Mouse (Mus musculus) lung, postnatal 14 days (tissue): Measurements from ENCODE around the gene Fkbp10.

Experiments used
- DNase-seq: peaks from one replicate; pipeline ENCODE4 v3.0.0; 2021

Gene Fkbp10

GRCm38 (mm10) chr11:100394353-100395074, 21.0 kb upstream of the Fkbp10 start:
- DNase-seq = no peak

GRCm38 (mm10) chr11:100395200-100395599, 20.3 kb upstream of the Fkbp10 start:
- peak; percentile 73 for DNase-seq

- peak; percentile 59 for DNase-seq
Observed at GRCm38 (mm10) chr11:100395861-100396631, 19.5 kb upstream of the Fkbp10 start.

DNA sequence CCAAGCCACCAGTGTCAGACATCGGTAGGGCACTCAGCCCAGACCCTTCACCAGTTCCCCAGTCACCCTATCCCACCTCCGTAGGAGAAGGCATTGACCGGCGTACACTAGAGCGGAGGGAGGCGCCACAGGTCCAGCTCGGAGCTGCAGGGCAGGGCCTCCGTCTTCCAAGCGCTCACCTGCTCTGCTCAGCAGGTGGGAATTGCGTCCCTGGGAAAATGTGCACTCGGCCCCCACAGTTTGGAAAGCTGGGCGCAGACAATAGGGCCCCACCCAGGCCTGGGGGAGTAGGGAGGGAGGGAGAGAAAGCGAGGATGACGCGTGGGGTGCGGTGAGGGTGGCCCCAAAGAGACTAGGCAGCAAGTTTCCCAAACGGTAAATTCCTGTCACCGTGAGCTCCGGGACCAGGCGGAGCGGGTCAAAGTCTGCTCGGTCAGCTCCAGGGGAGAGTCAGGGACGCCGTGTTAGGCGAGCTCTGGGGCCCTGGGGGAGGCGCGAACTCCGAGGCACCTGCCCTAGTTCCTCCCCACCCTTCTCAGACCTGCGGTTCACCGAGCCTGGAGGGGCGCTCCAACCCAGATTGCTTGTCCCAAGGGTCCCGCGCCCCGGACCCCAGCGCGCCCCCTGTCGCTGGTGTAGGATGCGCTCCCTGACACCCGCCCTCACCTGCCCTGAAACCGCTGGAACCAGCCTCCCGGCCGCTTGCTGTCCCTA, 18.5 kb upstream of the Fkbp10 start:
- peak; percentile 48 for DNase-seq

DNA sequence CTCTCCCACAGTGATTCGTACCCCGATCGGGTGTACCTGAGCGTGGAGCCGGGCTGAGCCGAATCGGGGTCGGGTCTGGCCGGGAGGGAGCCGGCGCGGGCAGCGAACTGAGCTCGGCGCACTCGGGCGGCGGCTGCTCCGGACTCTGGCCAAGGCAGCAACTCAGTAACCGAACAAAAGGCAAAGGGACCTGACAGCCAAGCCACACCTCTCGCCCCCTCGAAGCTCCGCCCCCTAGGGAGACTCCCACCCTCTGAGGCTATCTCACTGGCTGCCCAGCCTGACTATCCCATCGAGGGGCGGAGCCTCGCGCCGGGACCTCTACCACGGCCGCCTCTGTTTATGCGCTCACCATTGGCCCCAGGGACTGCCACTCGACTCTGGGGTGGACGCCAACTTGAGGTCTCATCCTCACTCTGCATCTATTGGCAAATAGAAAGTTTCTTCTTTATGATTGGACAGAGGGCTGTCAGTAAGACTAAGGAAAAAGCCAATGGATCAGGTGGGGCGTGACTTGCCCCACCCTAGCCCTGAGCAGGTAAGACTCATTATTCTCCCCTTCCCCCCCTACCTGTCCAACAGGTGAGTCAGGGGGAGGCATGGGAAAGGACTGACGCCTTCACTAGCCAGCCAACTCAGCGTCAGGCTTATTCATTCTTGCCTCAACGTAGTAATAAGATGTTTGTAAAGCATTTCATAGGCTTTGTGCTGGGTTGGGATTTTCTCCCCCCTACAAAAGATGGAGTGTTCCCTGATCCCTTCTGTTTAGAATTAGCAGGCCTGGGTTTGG, 17.7 kb upstream of the Fkbp10 start, which contains the start of gene Jup:
Jup (minus strand) TSS at position 164 of the 790 bp plus-strand sequence.
- DNase-seq = peak; percentile 100

- no peak for DNase-seq
Observed at GRCm38 (mm10) chr11:100398517-100398916, 17.0 kb upstream of the Fkbp10 start.

DNA sequence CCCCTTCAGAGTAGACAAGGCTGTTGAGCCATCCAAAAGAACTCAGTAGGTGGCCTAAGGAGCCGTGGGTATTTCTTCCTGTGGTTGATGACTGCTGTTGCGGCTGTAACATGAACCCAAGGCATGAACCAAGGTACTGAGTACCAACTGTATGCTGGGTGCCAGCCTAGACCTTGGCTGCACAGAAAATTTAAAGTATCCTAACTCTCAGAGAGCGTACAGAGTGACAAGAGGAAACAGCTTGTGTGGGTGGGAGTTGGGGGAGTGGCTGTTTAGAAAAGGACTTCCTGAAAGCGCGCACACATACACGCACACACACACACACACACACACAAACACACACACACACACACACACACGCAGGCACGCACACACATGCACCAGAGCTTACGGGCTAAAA, 16.2 kb upstream of the Fkbp10 start:
- peak; percentile 58 for DNase-seq

DNA sequence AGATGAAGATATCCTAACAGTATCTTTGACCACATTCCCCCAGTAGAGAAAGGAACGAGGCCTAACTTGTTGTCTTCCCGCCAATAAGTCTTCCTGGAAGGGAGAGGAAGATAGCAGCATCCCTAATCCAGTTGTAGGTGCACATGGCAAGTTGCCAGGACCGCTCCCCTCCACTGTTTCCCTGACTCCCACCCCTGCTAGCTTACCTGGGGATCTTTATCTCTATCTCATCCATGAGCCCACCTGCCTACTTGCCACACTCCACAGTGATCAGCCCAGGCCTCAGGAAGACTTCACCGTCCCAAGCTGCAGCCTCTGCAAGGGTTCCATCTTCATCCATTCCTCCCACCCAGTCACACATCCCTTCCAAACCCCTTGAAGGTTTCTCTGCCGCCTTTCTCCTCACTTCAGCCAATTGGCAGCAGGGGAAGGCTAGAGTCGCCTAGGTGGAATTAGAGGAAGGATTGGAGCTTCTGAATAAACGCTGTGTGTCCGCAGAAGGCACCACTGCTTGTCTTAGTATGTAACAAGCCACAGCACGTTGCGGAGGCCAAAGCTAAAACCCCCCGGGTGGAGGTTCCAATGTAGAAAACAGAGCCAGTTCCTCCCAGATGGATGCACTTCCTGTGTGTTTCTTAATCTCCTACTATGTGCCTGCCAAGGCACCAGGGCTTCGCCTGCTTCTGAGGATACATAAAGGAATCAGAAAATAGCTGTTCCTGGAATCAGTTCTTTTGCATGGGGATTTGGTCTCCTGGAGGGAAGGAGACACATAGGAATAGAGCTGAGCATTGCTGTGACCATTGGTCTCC, 15.6 kb upstream of the Fkbp10 start:
- no peak for DNase-seq

- no peak for DNase-seq
Observed at GRCm38 (mm10) chr11:100400842-100401241, 14.7 kb upstream of the Fkbp10 start.

DNA sequence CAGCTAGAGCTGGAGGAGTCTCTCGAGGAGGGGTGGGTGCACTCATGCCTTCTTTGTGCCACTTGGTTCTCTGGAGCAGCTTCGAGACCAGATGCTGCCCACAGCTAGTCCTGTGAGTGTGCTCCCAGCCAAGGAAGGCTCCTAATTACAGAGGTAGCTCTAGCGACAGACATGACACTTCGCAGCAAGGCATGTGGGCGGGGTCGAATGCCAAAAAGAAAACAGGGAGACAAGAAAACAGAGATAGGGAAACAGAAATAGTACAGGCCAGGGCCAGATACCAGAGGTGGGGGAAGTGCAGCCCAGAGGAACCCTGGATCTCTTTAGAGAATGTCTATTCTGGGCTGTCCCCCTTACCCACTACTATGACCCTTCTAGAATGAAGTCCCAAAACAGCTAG, 13.3 kb upstream of the Fkbp10 start:
- DNase-seq = no peak

GRCm38 (mm10) chr11:100402682-100403081, 12.8 kb upstream of the Fkbp10 start:
- no peak for DNase-seq

- DNase-seq = no peak
Observed at GRCm38 (mm10) chr11:100403445-100404134, 11.9 kb upstream of the Fkbp10 start.

DNA sequence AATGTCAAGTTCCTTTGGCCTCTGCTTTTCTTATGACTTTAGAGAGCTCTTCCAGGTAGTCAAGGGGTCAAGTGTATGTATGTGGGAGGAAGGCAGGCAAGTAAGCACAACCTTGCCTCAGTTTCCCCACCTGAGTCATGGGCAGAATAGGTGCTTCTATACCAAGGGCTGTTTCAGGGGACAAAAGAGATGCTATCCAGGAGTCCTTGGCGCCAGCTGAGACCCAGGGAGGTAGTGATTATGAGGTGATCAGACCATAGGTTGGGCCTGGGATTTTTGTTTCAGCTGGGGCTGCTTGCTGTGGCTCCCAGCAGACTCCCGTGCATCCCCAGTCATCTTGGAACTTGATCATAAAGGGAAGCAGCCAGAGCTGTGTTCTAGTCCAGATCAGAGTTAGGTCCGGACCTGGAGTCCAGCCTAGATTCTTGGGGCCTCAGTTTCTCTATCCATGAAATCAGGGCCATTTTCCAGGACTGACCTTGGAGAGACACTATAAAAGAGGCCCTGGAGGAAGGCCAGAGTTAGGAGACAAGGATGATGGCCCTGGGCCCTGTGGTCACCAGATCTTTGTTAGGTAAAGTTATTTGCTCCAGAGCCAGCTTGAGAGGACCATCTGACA, 10.9 kb upstream of the Fkbp10 start:
- DNase-seq = no peak

- no peak for DNase-seq
Observed at GRCm38 (mm10) chr11:100406273-100406672, 9.2 kb upstream of the Fkbp10 start.

DNA sequence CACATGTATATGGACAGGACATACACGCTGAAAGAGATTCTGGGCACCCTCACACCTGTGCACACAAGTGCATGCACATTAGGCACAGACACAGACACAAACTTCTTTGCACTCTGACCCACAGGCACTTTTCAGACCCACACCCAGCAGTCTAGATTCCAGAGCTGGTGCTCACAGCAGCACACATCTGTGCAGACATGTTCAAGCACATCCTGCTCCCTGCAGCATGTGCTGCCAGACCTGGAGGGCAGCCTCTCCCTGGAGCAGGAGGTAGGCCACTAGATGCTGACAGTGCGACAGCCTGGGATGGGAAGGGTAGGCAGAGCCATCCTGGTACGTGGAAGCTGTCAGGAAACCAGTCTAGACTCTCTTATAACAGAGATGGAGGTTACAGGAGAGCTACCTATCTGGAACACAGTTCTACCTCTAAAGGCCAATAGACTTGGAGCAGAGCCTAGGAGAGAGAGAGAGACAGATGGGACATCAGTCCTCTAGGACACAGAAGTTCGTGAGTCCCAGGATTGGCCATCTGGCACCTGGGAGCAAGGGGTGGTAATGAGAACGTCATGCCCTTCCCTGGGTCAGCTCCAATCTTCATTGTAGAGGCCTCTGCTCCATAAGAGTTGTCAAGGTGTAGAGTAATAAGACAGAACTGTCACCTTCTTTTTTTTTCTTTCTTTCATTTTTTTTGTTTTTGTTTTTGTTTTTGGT, 8.3 kb upstream of the Fkbp10 start:
- no peak for DNase-seq

DNA sequence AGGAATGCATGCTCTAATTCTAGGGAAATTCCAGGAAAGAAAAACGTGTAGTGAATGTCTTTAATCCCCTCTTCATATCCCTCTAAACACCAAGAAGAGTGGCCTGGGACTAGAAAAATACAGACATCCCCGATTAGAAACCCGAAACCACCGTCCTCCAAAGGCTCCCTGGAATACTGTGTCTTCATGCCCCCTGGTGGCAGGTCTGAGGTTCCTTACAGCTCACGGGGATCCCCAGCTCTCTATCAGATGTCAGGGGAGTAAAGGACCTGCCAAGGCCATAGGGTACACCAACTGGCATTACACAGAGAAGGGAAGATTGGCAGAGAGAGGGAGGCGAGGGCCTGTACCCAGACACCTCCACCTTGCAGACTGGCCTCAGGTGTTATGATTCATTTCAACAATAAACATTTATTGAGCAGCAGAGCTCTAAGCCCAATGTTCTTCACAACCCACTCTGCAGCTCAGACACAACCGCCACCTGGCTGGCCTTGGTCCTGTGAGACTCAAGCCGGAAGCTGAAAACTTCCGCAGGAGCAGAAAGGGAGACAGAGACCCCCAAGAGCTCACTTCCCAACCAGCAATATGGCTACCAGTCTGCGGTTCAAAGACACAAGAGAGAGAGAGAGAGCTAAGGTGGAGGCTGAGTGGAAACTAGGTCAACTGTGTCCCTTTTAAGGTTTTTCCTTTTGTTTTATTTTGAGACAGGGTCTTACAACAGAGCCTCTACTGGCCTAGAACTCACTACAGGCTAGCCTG, 7.2 kb upstream of the Fkbp10 start:
- DNase-seq = peak; percentile 87

- no peak for DNase-seq
Observed at GRCm38 (mm10) chr11:100408835-100409462, 6.5 kb upstream of the Fkbp10 start.

GRCm38 (mm10) chr11:100409686-100410085, 5.8 kb upstream of the Fkbp10 start:
- DNase-seq = no peak

DNA sequence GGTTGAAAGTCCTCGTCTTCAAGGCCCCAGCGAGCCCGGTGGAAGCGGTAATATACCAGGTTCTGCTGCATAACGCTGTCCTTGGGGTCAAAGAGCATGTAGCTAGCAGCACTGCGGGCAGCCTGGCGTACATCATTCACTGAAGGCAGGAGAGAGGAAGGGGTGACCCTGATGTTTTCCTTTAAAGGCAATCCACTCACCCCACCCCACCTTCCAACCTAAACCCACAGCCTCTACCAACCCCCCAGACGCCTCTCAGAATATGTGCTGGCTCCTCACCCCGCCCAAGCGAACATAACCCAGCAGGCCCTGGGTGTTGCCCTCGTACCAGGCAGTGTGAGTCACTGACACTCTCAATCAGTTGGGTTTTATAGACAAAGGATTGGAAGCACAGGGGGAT, 3.8 kb upstream of the Fkbp10 start:
- DNase-seq = no peak
